Mouse (Mus musculus) neural tube, embryonic 15.5 days (tissue): ENCODE results near the gene Hmcn2. TPM values are rescaled to one million over a fixed set of nuclear protein-coding genes. Genes with fewer than 3 reads are reported as not detected.
A peak's percentile ranks its signal among the peaks of the same experiment; 100 is the strongest.

Experiments
- ATAC-seq: fragments of 200-750 bp; cut with Nextera tagmentation; 2 replicates; pipeline ENCODE4 v1.8.0; 2017; ENCODE audit warnings: mild to moderate bottlenecking, moderate TSS enrichment, moderate library complexity; ENCODE audit not compliant: low FRiP score
- H3K27ac ChIP-seq: fragments of 300-500 bp; sonication (generic); replicated peaks from 2 replicates; pipeline ENCODE4 v1.5.1; 2015; ENCODE audit warnings: mild to moderate bottlenecking, inconsistent platforms
- H3K27me3 ChIP-seq: fragments of 300-500 bp; sonication (generic); replicated peaks from 2 replicates; pipeline ENCODE4 v1.6.1; 2015; ENCODE audit warnings: inconsistent platforms
- H3K36me3 ChIP-seq: fragments of 300-500 bp; sonication (generic); 2 replicates; pipeline ENCODE4 v1.6.1; 2015; ENCODE audit warnings: inconsistent platforms
- H3K4me1 ChIP-seq: fragments of 300-500 bp; sonication (generic); 2 replicates; pipeline ENCODE4 v1.6.1; 2015; ENCODE audit warnings: inconsistent platforms
- H3K4me2 ChIP-seq: fragments of 300-500 bp; sonication (generic); 2 replicates; pipeline ENCODE4 v1.6.1; 2015; ENCODE audit warnings: inconsistent platforms, mild to moderate bottlenecking, moderate library complexity
- H3K4me3 ChIP-seq: fragments of 300-500 bp; sonication (generic); replicated peaks from 2 replicates; pipeline ENCODE4 v1.5.1; 2015; ENCODE audit warnings: mild to moderate bottlenecking, inconsistent platforms
- H3K9ac ChIP-seq: fragments of 300-500 bp; sonication (generic); replicated peaks from 2 replicates; pipeline ENCODE4 v1.6.1; 2015; ENCODE audit warnings: mild to moderate bottlenecking, inconsistent platforms
- H3K9me3 ChIP-seq: fragments of 300-500 bp; sonication (generic); replicated peaks from 2 replicates; pipeline ENCODE4 v1.6.1; 2016; ENCODE audit warnings: inconsistent platforms
- WGBS: fragments of 180-500 bp; shearing (Covaris S2); methylation state at CpG from one replicate; pipeline ENCODE4 v1.1.7; 2015; ENCODE audit warnings: mixed read lengths; 5-methylcytosine and 5-hydroxymethylcytosine counted together
- polyA plus RNA-seq: library from polyadenylated mRNA; unstranded; fragments of >200 nt; fragmentation: Nextera tagmentation; extraction: Ambion mirVana; gene quantifications from 2 replicates; pipeline ENCODE4 v1.2.1, GENCODE M21; 2015

Hmcn2 gene
- polyA plus RNA-seq, 1 experiment from 2014 or later = 0.44 TPM

DNA sequence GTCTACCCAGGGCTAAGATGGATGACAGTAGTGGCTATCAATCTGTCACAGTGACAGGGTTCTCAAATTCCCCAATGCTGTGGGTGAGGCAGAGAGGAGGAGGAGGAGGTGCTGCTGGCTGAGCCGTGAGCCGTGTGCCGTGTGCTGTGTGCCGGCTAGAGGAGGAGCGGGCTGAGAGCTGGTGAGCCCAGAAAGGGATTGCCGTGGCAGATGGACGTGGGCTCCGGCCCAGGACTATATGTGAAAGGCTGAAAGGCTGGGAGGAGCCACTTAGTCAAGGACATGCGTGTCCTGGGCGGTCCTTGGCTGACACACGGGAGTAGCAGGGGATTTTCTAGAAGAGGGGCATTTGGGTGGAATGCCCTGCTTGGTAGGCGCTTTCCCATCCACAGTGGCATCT lies 31.3 kb upstream of the Hmcn2 start:
- H3K27ac ChIP-seq = no peak overlapping the region
- no peak overlapping the region for H3K4me2 ChIP-seq
- no peaks in the 10 kb centered on the region for H3K9me3 ChIP-seq
- H3K27me3 ChIP-seq = no peaks in the 10 kb centered on the region
- H3K4me1 ChIP-seq = no peaks in the 10 kb centered on the region
- H3K4me3 ChIP-seq = no peak overlapping the region
- ATAC-seq = no peak
- 89% methylated on average over 12 of the region's 12 CpGs for WGBS
- peaks cover 68% of the 10 kb centered on the region for H3K36me3 ChIP-seq
- no peak overlapping the region for H3K9ac ChIP-seq

DNA sequence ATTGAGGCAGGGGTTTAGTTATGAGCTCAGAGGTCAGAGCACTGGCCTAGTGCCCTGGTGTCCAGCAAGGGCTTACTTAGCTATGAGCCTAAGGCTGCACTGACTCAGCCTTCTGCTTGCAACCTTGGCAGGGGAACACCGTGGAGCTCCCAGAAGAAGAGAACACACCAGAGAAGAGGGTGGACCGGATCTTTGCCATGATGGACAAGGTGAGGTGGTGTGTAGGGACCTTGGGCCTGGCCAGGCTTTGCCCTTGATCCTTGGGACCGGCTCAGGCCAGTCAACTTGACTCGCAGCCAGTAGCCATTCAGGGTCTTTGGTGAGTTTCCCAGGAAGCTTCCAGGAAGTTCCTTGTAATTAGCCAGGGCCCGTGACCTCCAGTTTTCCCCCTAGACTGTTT lies 29.7 kb upstream of the Hmcn2 start:
- Histone ChIP-seq H3K9ac (no peak overlapping the region), H3K4me2 (no peak overlapping the region), H3K4me1 (no peaks in the 10 kb centered on the region), H3K9me3 (no peaks in the 10 kb centered on the region), H3K27me3 (no peaks in the 10 kb centered on the region), H3K27ac (no peak overlapping the region), H3K4me3 (no peak overlapping the region), H3K36me3 (peaks cover 81% of the 10 kb centered on the region)
- 92% methylated on average over 5 of the region's 5 CpGs for WGBS
- ATAC-seq = no peak

DNA sequence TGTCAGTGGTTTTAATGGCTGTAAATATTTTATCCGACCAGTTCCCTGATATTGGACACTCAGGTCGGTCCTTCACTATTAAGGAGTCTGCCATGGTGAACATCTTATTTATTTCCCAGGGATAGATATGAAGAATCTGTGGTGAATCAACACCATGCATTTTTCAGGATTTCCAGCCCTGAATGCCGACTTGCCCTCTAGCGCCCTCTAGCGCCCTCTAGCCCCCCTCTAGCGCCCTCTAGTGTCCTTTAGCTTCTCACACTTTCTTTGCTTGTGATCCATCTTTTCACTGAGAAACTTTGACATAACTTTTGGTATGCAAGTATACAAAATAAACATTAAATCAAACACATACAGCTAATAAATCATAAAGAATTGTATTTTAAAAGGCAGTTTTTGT lies 22.8 kb upstream of the Hmcn2 start:
- peaks cover 60% of the 10 kb centered on the region for H3K36me3 ChIP-seq

DNA sequence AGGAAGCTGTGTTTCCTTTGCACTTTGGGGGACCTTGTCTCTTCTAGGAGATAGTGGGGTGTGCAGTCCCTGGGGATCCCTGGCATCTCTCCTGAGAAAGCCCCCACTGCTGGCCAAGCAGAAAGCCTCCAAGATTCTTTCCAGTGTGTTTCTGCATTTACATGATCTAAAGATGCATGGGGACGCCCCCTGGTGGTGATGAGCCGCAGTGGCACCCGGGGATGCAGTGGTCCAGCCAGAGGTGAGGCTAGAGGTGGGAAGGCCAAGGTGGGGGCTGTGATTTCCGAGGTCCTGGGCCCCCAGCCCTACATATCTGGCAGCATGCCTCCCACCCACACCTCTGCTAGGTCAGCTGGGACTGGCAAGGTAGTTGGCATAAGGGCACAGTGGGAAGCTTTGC lies 19.2 kb upstream of the Hmcn2 start:
- H3K27me3 ChIP-seq = no peaks in the 10 kb centered on the region
- WGBS = under 1% methylated on average over 4 of the region's 4 CpGs
- H3K9ac ChIP-seq = no peak overlapping the region

More for the DNA sequence above, 22.8 kb upstream of the Hmcn2 start:
- Histone ChIP-seq H3K4me2 (no peak overlapping the region), H3K4me3 (no peak overlapping the region), H3K27ac (no peak overlapping the region), H3K9me3 (no peaks in the 10 kb centered on the region), H3K4me1 (no peaks in the 10 kb centered on the region), H3K9ac (no peak overlapping the region), H3K27me3 (no peaks in the 10 kb centered on the region)
- ATAC-seq = no peak
- WGBS = 10% methylated on average over 6 of the region's 6 CpGs

DNA sequence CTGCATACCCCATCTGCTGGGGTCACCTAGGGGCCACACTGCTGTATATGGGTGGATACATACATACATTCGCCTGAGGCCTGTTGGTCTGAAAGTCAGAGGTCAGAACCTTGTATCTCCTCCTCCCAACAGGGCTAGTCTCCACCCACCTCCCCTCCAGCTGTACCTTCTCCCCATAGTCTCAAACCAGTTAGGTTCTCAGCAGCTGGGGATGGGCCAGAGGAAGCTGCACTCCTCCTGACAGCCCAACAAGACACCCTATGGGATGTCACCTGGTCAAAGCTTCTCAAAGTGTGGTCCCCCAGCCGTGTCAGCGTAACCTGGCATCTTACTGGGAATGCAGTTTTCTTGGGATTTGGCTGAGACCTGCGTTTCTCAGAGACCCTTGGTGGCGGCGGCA lies 17.8 kb upstream of the Hmcn2 start:
- Histone ChIP-seq H3K9ac (no peak overlapping the region), H3K27me3 (no peaks in the 10 kb centered on the region), H3K4me1 (peaks cover 17% of the 10 kb centered on the region; the same call in 1 of the 2 replicates), H3K4me2 (no peak overlapping the region), H3K27ac (no peak overlapping the region), H3K9me3 (no peaks in the 10 kb centered on the region), H3K4me3 (no peak overlapping the region), H3K36me3 (peaks cover 20% of the 10 kb centered on the region)
- ATAC-seq = no peak
- WGBS = 87% methylated on average over 6 of the region's 6 CpGs

More for the DNA sequence above, 19.2 kb upstream of the Hmcn2 start:
- no peak overlapping the region for H3K27ac ChIP-seq
- no peak for ATAC-seq
- H3K4me3 ChIP-seq = no peak overlapping the region
- no peaks in the 10 kb centered on the region for H3K9me3 ChIP-seq
- peaks cover 17% of the 10 kb centered on the region; the same call in 1 of the 2 replicates for H3K4me1 ChIP-seq
- H3K4me2 ChIP-seq = no peak overlapping the region
- peaks cover 29% of the 10 kb centered on the region for H3K36me3 ChIP-seq

DNA sequence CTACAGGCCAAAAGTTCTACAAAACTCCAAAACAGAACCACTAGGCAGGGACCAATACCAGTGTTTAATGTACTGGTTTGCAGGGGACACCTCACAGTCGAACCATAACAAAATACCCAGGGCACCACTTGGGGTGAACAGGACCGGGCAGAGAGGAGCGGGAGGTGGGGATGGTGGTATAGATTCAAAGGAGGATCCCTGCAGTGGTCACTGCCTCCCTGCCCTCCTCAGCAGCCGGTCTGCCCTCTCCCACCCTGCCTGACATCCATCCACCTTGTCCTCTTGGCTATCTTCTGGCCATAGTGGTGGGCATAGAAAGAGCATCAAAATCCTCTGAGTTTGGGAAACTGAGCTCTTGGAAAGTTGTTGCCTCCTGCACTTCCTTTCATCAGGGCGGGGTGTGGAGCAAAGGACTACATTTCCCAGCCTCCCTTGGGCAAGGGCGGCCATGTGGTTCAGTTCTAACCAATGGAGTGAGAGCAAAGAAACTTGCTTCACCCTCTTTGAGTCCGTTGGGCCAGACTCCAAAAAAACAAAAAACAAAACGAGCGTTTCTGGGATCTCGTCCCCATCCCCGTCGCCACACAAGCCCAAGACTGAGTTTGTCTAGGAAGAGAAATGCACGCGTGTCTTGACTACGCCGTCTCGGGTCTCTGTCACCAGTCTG lies 16.5 kb upstream of the Hmcn2 start:
- H3K36me3 ChIP-seq = peaks cover 14% of the 10 kb centered on the region
- 3% methylated on average over 17 of the region's 17 CpGs for WGBS

DNA sequence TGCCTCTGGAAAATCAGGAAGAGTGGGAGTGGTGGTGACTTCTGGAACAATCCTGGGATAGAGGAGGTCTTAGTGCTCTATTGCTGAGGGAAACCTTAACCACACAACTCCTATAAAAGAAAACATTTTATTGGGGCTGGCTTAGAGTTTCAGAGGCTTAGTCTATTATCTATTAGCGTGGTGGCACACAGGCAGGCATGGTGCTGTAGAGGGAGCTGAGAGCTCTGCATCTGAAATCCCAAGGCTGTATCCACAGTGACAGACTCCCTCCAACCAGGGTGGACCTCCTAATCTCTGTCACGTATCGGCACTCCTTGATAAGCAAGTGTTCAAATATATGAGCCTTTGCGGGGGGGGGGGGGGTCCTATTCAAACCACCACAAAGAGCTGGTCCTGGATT lies 15.4 kb upstream of the Hmcn2 start:
- H3K4me1 ChIP-seq = peaks cover 17% of the 10 kb centered on the region; the same call in 1 of the 2 replicates
- H3K4me2 ChIP-seq = peak overlapping the region; percentile 64
- ATAC-seq = no peak
- peaks cover 4% of the 10 kb centered on the region for H3K36me3 ChIP-seq
- no peak overlapping the region for H3K4me3 ChIP-seq
- H3K27me3 ChIP-seq = no peaks in the 10 kb centered on the region
- no peaks in the 10 kb centered on the region for H3K9me3 ChIP-seq
- no peak overlapping the region for H3K27ac ChIP-seq
- H3K9ac ChIP-seq = no peak overlapping the region
- whole genome bisulfite sequencing = 56% methylated on average over 4 of the region's 4 CpGs

More for the DNA sequence above, 16.5 kb upstream of the Hmcn2 start:
- Histone ChIP-seq H3K4me1 (peaks cover 17% of the 10 kb centered on the region; the same call in 1 of the 2 replicates), H3K4me2 (peak overlapping the region; percentile 64), H3K4me3 (peak overlapping the region; percentile 45), H3K27me3 (no peaks in the 10 kb centered on the region), H3K9ac (0 out of 2 replicates have a peak overlapping the region, but pooled peaks have one; percentile 27), H3K9me3 (no peaks in the 10 kb centered on the region), H3K27ac (no peak overlapping the region)
- peak; percentile 90 for ATAC-seq

DNA sequence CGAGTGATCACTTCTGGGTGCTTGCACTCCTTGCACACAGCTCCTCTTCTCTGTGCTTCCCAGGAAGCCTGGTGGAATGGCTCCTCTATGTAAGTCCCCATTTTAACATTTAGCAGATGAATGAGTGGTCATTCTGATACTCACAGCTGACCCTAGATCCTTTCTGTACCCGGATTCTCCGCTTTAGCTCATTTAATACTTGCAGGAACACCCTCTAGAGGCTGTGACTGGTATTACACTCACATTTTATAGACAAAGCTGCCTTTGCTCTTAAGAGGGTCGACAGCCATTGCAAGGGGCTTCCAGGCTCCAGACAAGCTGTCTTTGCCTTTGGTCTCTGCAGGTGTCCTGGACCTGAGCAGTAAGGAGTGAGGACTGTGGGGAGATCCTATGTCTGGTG lies 14.9 kb upstream of the Hmcn2 start:
- Histone ChIP-seq H3K9me3 (no peaks in the 10 kb centered on the region), H3K27ac (no peak overlapping the region), H3K36me3 (peaks cover 2% of the 10 kb centered on the region; the same call in 1 of the 2 replicates), H3K4me1 (peaks cover 17% of the 10 kb centered on the region; the same call in 1 of the 2 replicates), H3K27me3 (no peaks in the 10 kb centered on the region), H3K4me2 (peak overlapping the region; percentile 64; the same call in 1 of the 2 replicates), H3K9ac (no peak overlapping the region), H3K4me3 (no peak overlapping the region)
- ATAC-seq = no peak
- WGBS = 23% methylated on average over 4 of the region's 4 CpGs

DNA sequence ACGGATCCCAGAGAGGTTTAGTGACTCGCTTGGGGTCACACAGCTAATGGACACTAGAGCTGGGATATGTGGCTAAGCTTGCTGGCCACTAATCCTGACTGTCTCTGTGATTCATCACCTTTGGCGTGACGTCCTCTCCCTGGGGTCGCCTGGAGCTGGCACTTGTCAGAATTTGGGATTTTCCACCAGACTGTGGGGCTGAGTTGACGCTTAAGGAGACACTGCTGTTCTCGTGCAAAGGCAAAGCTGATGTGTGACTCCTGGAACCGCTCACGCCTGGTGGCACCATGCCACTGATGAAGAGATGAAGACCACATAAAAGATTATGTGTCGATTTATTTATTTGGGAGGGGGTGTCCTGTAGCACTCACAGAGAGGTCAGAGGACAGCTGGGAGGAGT lies 14.2 kb upstream of the Hmcn2 start:
- H3K27ac ChIP-seq = no peak overlapping the region
- WGBS = 82% methylated on average over 10 of the region's 10 CpGs
- ATAC-seq = no peak
- peaks cover 17% of the 10 kb centered on the region; the same call in 1 of the 2 replicates for H3K4me1 ChIP-seq
- no peak overlapping the region for H3K4me2 ChIP-seq
- H3K27me3 ChIP-seq = no peaks in the 10 kb centered on the region
- H3K9me3 ChIP-seq = no peaks in the 10 kb centered on the region
- no peak overlapping the region for H3K4me3 ChIP-seq
- 0 out of 2 replicates have a peak, but pooled peaks cover 2% of the 10 kb centered on the region for H3K36me3 ChIP-seq
- no peak overlapping the region for H3K9ac ChIP-seq

DNA sequence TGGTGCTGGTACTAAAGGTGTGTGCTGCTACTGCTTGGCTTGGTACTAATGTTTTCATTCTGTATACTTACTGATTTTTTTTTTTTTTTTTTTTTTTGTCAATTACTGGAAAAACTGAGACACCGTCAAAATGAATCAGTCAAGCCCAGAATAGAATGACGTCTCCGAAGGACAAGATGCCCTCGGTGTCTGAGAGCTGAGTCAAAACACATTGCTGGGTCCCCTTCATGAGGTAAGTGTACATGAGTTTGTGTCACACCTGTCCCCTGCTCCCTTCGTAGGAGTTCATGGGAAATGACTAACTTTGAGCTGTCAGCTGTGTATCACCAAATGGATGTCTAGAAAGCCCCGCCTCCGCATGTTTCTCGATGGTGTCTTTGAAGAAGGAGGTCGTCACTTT lies 11.0 kb upstream of the Hmcn2 start:
- H3K4me3 ChIP-seq = no peak overlapping the region

DNA sequence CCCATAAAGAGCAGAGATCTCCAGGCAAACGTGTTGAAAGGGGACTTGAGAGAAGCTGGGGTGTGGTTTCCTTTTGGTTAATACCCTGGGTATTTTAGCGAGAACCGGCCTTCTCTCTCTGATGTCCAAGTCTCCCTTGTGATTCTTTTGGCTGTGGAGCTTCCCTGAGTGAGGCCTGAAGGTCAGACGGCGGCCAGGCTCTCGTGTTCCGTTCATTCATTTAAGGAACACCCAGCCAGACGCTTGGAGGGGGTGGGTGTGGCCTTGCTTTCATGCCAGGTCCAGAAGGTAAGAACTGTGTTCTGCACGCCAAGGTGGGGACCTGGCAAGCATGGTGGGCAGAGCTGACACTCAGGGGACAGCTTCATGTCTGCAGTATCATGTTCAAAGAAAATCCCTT lies 10.0 kb upstream of the Hmcn2 start:
- Histone ChIP-seq H3K27ac (no peak overlapping the region), H3K4me3 (no peak overlapping the region), H3K9me3 (no peaks in the 10 kb centered on the region), H3K9ac (no peak overlapping the region), H3K36me3 (no peaks in the 10 kb centered on the region), H3K27me3 (no peaks in the 10 kb centered on the region), H3K4me2 (no peak overlapping the region), H3K4me1 (peaks cover 3% of the 10 kb centered on the region; the same call in 1 of the 2 replicates)
- WGBS = 76% methylated on average over 9 of the region's 9 CpGs
- ATAC-seq = no peak

More for the DNA sequence above, 11.0 kb upstream of the Hmcn2 start:
- no peak overlapping the region for H3K4me2 ChIP-seq
- no peak overlapping the region for H3K27ac ChIP-seq
- peaks cover 13% of the 10 kb centered on the region; the same call in 1 of the 2 replicates for H3K4me1 ChIP-seq
- 84% methylated on average over 9 of the region's 9 CpGs for WGBS
- H3K36me3 ChIP-seq = no peaks in the 10 kb centered on the region
- H3K9ac ChIP-seq = no peak overlapping the region
- no peak for ATAC-seq
- no peaks in the 10 kb centered on the region for H3K27me3 ChIP-seq
- H3K9me3 ChIP-seq = no peaks in the 10 kb centered on the region
